Mouse (Mus musculus) stomach, postnatal 0 days (tissue): ENCODE measurements around the gene Gm21083. TPM values are rescaled to one million over a fixed set of nuclear protein-coding genes. Genes with fewer than 3 reads are reported as not detected.
A peak's percentile ranks its signal among the peaks of the same experiment; 100 is the strongest.
"Not testable (repeated sequence)": the region's sequence is repeated elsewhere in the genome, so short reads cannot be mapped to it uniquely, and the experiment has no call there.

Source experiments
- ATAC-seq: fragments of 200-750 bp; cut with Nextera tagmentation; 2 replicates; pipeline ENCODE4 v1.8.0; 2017; ENCODE audit not compliant: low FRiP score, low TSS enrichment
- DNase-seq: peaks from one replicate; pipeline ENCODE4 v3.0.0-alpha.2; 2016; ENCODE audit warnings: low spot score
- H3K27ac ChIP-seq: fragments of 300-500 bp; sonication (generic); replicated peaks from 2 replicates; pipeline ENCODE4 v1.5.1; 2014; ENCODE audit warnings: mild to moderate bottlenecking, control low read depth
- H3K27me3 ChIP-seq: fragments of 300-500 bp; sonication (generic); 2 replicates; pipeline ENCODE4 v1.6.1; 2014; ENCODE audit warnings: low read length; ENCODE audit not compliant: control insufficient read depth, insufficient read depth
- H3K36me3 ChIP-seq: fragments of 300-500 bp; sonication (generic); 2 replicates; pipeline ENCODE4 v1.6.1; 2014; ENCODE audit warnings: low read length, mixed read lengths; ENCODE audit not compliant: control insufficient read depth, insufficient read depth
- H3K4me1 ChIP-seq: fragments of 300-500 bp; sonication (generic); replicated peaks from 2 replicates; pipeline ENCODE4 v1.6.1; 2014; ENCODE audit warnings: antibody characterized with exemption; ENCODE audit not compliant: control insufficient read depth, insufficient read depth
- H3K4me2 ChIP-seq: fragments of 300-500 bp; sonication (generic); replicated peaks from 2 replicates; pipeline ENCODE4 v1.6.1; 2014; ENCODE audit warnings: low read depth, mild to moderate bottlenecking, control low read depth, moderate library complexity
- H3K4me3 ChIP-seq: fragments of 300-500 bp; sonication (generic); 2 replicates; pipeline ENCODE4 v1.5.1; 2014; ENCODE audit warnings: low read depth, low read length, control low read depth
- H3K9ac ChIP-seq: fragments of 300-500 bp; sonication (generic); 2 replicates; pipeline ENCODE4 v1.6.1; 2014; ENCODE audit warnings: mild to moderate bottlenecking, low read length, control low read depth, mixed read lengths
- H3K9me3 ChIP-seq: fragments of 300-500 bp; sonication (generic); 2 replicates; pipeline ENCODE4 v1.6.1; 2016; ENCODE audit warnings: low read length; ENCODE audit not compliant: control insufficient read depth
- CTCF ChIP-seq: IDR thresholded peaks from 2 replicates; pipeline ENCODE4 v1.5.1; 2016; ENCODE audit warnings: antibody characterized with exemption, low read depth, mild to moderate bottlenecking, moderate library complexity
- WGBS: fragments of 180-500 bp; shearing (Covaris S2); extraction: QIAGEN DNeasy Blood & Tissue Kit; methylation state at CpG from one replicate; pipeline ENCODE4 v1.1.7; 2014; 5-methylcytosine and 5-hydroxymethylcytosine counted together
- polyA plus RNA-seq: library from polyadenylated mRNA; unstranded; fragments of >200 nt; fragmentation: Nextera tagmentation; extraction: Ambion mirVana; gene quantifications from 2 replicates; pipeline ENCODE4 v1.2.1, GENCODE M21; 2015

Gm21083 gene
- polyA plus RNA-seq, 1 experiment from 2014 or later, result not detected

- peak; percentile 17 for DNase-seq
- H3K4me1 ChIP-seq, ATAC-seq, H3K9ac ChIP-seq, H3K4me3 ChIP-seq, H3K9me3 ChIP-seq, H3K4me2 ChIP-seq, H3K27ac ChIP-seq, H3K27me3 ChIP-seq, H3K36me3 ChIP-seq: not testable (repeated sequence)
- peak; percentile 61 for TF ChIP-seq CTCF
Observed at GRCm38 (mm10) chr5:15586351-15586750, 9.2 kb downstream of the Gm21083 start.

DNA sequence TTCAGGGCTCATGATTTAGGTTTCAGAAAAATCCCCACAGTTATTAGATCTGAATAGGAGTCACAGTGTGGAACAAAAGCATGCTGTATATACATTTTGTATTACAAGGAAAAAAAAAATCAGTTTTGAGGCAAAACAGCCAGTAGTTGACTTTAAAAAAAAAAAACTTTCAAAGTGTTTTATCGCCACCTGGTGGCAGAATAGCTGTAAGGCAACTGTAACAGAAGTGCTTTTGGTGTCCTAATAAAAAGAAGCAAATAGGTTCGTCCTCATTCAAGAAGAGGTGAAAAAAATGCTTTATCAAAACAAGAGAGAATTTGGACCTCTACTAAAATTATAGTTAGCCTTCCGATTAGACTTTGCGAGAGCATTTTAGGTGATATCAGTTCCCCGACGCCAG, 11.2 kb downstream of the Gm21083 start:
- H3K36me3 ChIP-seq, H3K9ac ChIP-seq, H3K4me3 ChIP-seq, H3K27ac ChIP-seq, H3K9me3 ChIP-seq, H3K4me2 ChIP-seq, H3K4me1 ChIP-seq, H3K27me3 ChIP-seq, ATAC-seq, DNase-seq: not testable (repeated sequence)
- WGBS, result 28% methylated on average over 6 of the region's 6 CpGs
- TF ChIP-seq CTCF, result peak; percentile 69

DNA sequence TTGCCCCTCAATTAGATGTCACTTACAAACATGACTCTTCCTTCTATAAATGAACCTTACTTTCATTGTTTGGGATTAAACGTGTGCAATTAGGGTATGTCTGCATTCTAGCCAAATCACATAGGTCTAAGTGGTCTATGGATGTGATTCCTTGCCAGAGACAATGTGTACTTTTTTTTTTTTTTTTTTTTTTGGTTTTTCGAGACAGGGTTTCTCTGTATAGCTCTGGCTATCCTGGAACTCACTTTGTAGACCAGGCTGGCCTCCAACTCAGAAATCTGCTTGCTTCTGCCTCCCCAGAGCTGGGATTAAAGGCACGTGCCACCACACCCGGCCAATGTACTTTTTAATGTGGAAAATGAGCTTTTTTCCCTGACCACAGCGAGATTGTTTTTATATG, 13.5 kb downstream of the Gm21083 start:
- ATAC-seq, result not testable (repeated sequence)
- 55% methylated on average over 5 of the region's 5 CpGs for WGBS

DNA sequence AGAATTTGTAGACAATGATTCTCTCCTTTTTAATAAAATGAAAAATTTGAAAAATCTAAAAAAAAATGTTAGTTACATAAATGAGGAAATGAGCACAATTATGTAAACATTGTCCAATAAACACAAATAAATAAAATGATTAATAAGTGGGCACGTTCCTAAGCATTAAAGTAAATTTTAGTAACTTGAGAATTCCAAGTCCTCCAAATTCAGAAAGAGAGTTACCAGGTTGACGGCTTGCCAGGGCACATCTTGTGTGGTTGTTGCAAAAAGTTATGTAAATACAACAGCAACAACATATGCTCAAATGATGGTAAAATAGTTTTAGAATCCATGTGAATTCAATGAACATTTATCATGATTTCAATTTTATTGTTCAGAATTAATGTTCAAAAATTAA, 14.4 kb downstream of the Gm21083 start:
- DNase-seq, H3K9me3 ChIP-seq, H3K4me2 ChIP-seq, H3K36me3 ChIP-seq, H3K27me3 ChIP-seq, H3K9ac ChIP-seq, H3K27ac ChIP-seq, H3K4me1 ChIP-seq, H3K4me3 ChIP-seq: not testable (repeated sequence)
- ATAC-seq, result peak; percentile 45
- WGBS, result 66% methylated on average over 2 of the region's 2 CpGs

More for the DNA sequence above, 13.5 kb downstream of the Gm21083 start:
- H3K9me3 ChIP-seq, H3K27me3 ChIP-seq, DNase-seq, H3K4me3 ChIP-seq, H3K27ac ChIP-seq, H3K9ac ChIP-seq, H3K4me1 ChIP-seq, H3K36me3 ChIP-seq, H3K4me2 ChIP-seq: not testable (repeated sequence)

GRCm38 (mm10) chr5:15598831-15599230, 21.7 kb downstream of the Gm21083 start:
- peak; percentile 74; the same call in 1 of the 2 replicates for ATAC-seq
- H3K27me3 ChIP-seq, H3K4me3 ChIP-seq, H3K9me3 ChIP-seq, H3K4me2 ChIP-seq, H3K36me3 ChIP-seq, H3K4me1 ChIP-seq, H3K9ac ChIP-seq, DNase-seq, H3K27ac ChIP-seq: not testable (repeated sequence)

GRCm38 (mm10) chr5:15600342-15600741, 23.2 kb downstream of the Gm21083 start:
- 40% methylated on average over 4 of the region's 4 CpGs for WGBS
- ATAC-seq (0 out of 2 replicates have a peak, but pooled peaks have one; percentile 47), DNase-seq (peak; percentile 14)
- peak; percentile 38; the same call in 1 of the 2 replicates for TF ChIP-seq CTCF
- H3K36me3 ChIP-seq, H3K9ac ChIP-seq, H3K4me1 ChIP-seq, H3K4me2 ChIP-seq, H3K4me3 ChIP-seq, H3K27ac ChIP-seq, H3K9me3 ChIP-seq, H3K27me3 ChIP-seq: not testable (repeated sequence)

- not testable (repeated sequence) for H3K4me1 ChIP-seq, H3K4me3 ChIP-seq, H3K4me2 ChIP-seq, DNase-seq, H3K9me3 ChIP-seq, H3K27ac ChIP-seq, H3K36me3 ChIP-seq, H3K9ac ChIP-seq, H3K27me3 ChIP-seq
- ATAC-seq, result peak; percentile 72
- WGBS, result 55% methylated on average over 5 of the region's 5 CpGs
Observed at GRCm38 (mm10) chr5:15601481-15601880, 24.3 kb downstream of the Gm21083 start.

DNA sequence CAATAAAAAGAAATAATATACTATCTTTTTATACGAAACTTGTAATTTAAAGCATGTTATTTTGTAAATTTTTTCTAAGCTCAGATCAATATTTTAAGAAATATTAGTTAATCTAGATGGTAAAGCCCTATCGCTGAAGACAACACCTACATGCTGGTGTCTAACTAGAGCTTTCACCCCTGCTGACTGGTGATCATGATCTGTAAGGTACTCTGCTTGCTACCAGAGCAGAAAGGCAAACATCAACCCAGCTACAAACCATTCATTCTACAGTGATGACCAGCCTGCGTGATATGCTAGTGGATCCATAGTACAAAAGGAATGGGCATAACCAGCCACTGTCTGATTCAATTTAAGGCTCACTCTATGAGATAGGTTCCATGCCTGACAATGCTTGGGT, 24.8 kb downstream of the Gm21083 start:
- ATAC-seq, H3K4me1 ChIP-seq, H3K36me3 ChIP-seq, H3K27ac ChIP-seq, H3K9me3 ChIP-seq, H3K4me3 ChIP-seq, H3K27me3 ChIP-seq, H3K9ac ChIP-seq, DNase-seq, H3K4me2 ChIP-seq: not testable (repeated sequence)
- 68% methylated on average over 3 of the region's 3 CpGs for WGBS

DNA sequence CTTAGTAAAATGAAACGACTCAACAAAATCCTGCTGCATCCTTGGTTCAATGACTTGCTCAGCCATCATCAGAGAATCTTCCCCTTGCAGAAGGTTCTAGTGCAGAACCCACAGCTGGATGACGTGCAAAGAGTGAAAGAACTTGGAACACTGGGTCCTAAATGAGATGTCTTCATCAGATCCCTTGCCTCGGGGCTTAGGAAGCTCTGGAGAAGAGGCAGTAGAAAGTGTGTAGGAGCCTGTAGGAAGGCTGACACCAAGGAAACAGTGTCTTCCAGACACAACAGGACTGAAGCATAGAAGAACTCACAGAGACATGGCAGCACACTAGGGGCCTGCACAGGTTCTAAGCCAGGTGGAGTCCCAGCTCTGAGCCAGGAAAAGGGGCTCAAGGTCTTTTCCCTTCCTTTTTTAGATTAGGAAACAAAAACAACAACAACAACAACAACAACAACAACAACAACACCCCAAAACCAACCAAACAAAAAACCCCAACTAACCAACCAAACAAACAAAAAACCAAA, 25.4 kb downstream of the Gm21083 start:
- H3K4me2 ChIP-seq, H3K27me3 ChIP-seq, H3K36me3 ChIP-seq, H3K4me1 ChIP-seq, H3K9ac ChIP-seq, H3K4me3 ChIP-seq, H3K27ac ChIP-seq, H3K9me3 ChIP-seq: not testable (repeated sequence)
- DNase-seq (peak; percentile 16), ATAC-seq (0 out of 2 replicates have a peak, but pooled peaks have one; percentile 48)
- WGBS, result 54% methylated on average over 3 of the region's 3 CpGs
